Mouse (Mus musculus): ENCODE measurements at regions not wholly inside any gene's neighbourhood (a gene's known extent, or its start where the extent isn't known, plus 50 kb on each side); places are given as distances from the start of the nearest gene placed in this dataset.

GRCm38 (mm10) chr2:92825395-92825794 is 89.5 kb upstream of the Syt13 start (continued):
- no peak for TF ChIP-seq RAD21 (IDR thresholded peaks at IDR 0.05; ENCODE audit: low read depth, low read length)

GRCm38 (mm10) chr2:92830134-92830533 is 84.8 kb upstream of the Syt13 start:
- no peaks in the 10 kb centered on the region for H3K9me3 ChIP-seq (replicated peaks; ENCODE audit: insufficient read depth, low read length)
- H3K27me3 ChIP-seq (ENCODE audit: control insufficient read depth in 1 of 2, insufficient read depth in 2 of 2, low read length in 2 of 2) = peaks cover 6 to 12% of the 10 kb centered on the region in 2 experiments
- no peak for DNase-seq (ENCODE audit: low read depth, low spot score)
- H3K9ac ChIP-seq (ENCODE audit: control insufficient read depth, low read depth, low read length, poor library complexity, severe bottlenecking) = no peak overlapping the region
- H3K36me3 ChIP-seq (ENCODE audit: control insufficient read depth in 1 of 2, insufficient read depth in 2 of 2, low read length in 2 of 2) = no peaks in the 10 kb centered on the region
- no peak overlapping the region for H3K27ac ChIP-seq (ENCODE audit: control insufficient read depth, low read depth, low read length)
- TF ChIP-seq ZC3H11A (IDR thresholded peaks at IDR 0.05; ENCODE audit: low read depth, low read length) (no peak), CHD1 (IDR thresholded peaks at IDR 0.05; ENCODE audit: low read depth, low read length) (no peak), ETS1 (IDR thresholded peaks at IDR 0.05; ENCODE audit: low read depth, low read length) (no peak), CTCF (IDR thresholded peaks at IDR 0.05 in 2 of 3, conservative IDR thresholded peaks at IDR 0.05 in 1 of 3; ENCODE audit: control insufficient read depth in 1 of 3, insufficient read depth in 1 of 3, low read depth in 2 of 3, low read length in 3 of 3, poor library complexity in 1 of 3, severe bottlenecking in 1 of 3) (no peak), RCOR1 (IDR thresholded peaks at IDR 0.05; ENCODE audit: low read depth, low read length) (no peak), USF2 (IDR thresholded peaks at IDR 0.05; ENCODE audit: borderline replicate concordance in 1 of 2, insufficient read depth in 1 of 2, low read depth in 1 of 2, low read length in 2 of 2) (no peak)
- H3K4me1 ChIP-seq (ENCODE audit: control insufficient read depth in 1 of 2, insufficient read depth in 2 of 2, low read length in 2 of 2) = no peaks in the 10 kb centered on the region
- no peaks in the 10 kb centered on the region for H3K79me2 ChIP-seq (ENCODE audit: control insufficient read depth, insufficient read depth, low read length, poor library complexity)
- H3K4me3 ChIP-seq (ENCODE audit: control insufficient read depth in 1 of 2, insufficient read depth in 1 of 2, low read depth in 2 of 2, low read length in 2 of 2) = no peak overlapping the region

- H3K9me3 ChIP-seq (replicated peaks; ENCODE audit: insufficient read depth, low read length) = no peaks in the 10 kb centered on the region
- TF ChIP-seq NRF1 (IDR thresholded peaks at IDR 0.05; ENCODE audit: insufficient read depth, low read depth, low read length, poor library complexity, severe bottlenecking) = no peak
- TF ChIP-seq RAD21 (IDR thresholded peaks at IDR 0.05; ENCODE audit: low read depth, low read length) = no peak
- no peak for TF ChIP-seq SIN3A (IDR thresholded peaks at IDR 0.05; ENCODE audit: low read length)
- no peak for TF ChIP-seq SMC3 (IDR thresholded peaks at IDR 0.05; ENCODE audit: low read depth, low read length)
- no peak overlapping the region for H3K27ac ChIP-seq (ENCODE audit: control insufficient read depth, low read depth, low read length)
- no peaks in the 10 kb centered on the region for H3K36me3 ChIP-seq (ENCODE audit: control insufficient read depth in 1 of 2, insufficient read depth in 2 of 2, low read length in 2 of 2)
- peaks cover 6 to 11% of the 10 kb centered on the region in 2 experiments for H3K27me3 ChIP-seq (ENCODE audit: control insufficient read depth in 1 of 2, insufficient read depth in 2 of 2, low read length in 2 of 2)
- H3K79me2 ChIP-seq (ENCODE audit: control insufficient read depth, insufficient read depth, low read length, poor library complexity) = no peaks in the 10 kb centered on the region
- DNase-seq (ENCODE audit: low read depth, low spot score) = no peak
- no peak overlapping the region for H3K9ac ChIP-seq (ENCODE audit: control insufficient read depth, low read depth, low read length, poor library complexity, severe bottlenecking)
- H3K4me3 ChIP-seq (ENCODE audit: control insufficient read depth in 1 of 2, insufficient read depth in 1 of 2, low read depth in 2 of 2, low read length in 2 of 2) = no peak overlapping the region
- H3K4me1 ChIP-seq (ENCODE audit: control insufficient read depth in 1 of 2, insufficient read depth in 2 of 2, low read length in 2 of 2) = no peaks in the 10 kb centered on the region
These were observed 83.1 kb upstream of the Syt13 start for GRCm38 (mm10) chr2:92831784-92832183.

- no peaks in the 10 kb centered on the region for H3K4me1 ChIP-seq (ENCODE audit: control insufficient read depth in 1 of 2, insufficient read depth in 2 of 2, low read length in 2 of 2)
- no peak overlapping the region for H3K27ac ChIP-seq (ENCODE audit: control insufficient read depth, low read depth, low read length)
- H3K36me3 ChIP-seq (ENCODE audit: control insufficient read depth in 1 of 2, insufficient read depth in 2 of 2, low read length in 2 of 2) = no peaks in the 10 kb centered on the region
- H3K9me3 ChIP-seq (replicated peaks; ENCODE audit: insufficient read depth, low read length) = no peaks in the 10 kb centered on the region
- H3K9ac ChIP-seq (ENCODE audit: control insufficient read depth, low read depth, low read length, poor library complexity, severe bottlenecking) = no peak overlapping the region
- peaks cover 6 to 8% of the 10 kb centered on the region in 2 experiments; a peak in 3 of 4 replicates for H3K27me3 ChIP-seq (ENCODE audit: control insufficient read depth in 1 of 2, insufficient read depth in 2 of 2, low read length in 2 of 2)
- TF ChIP-seq NRF1 (IDR thresholded peaks at IDR 0.05; ENCODE audit: insufficient read depth, low read depth, low read length, poor library complexity, severe bottlenecking) = no peak
- no peak for TF ChIP-seq CHD2 (IDR thresholded peaks at IDR 0.05; ENCODE audit: low read length)
- no peak for TF ChIP-seq MAFK (IDR thresholded peaks at IDR 0.05; ENCODE audit: borderline replicate concordance, low read depth, low read length)
- TF ChIP-seq MAZ (IDR thresholded peaks at IDR 0.05; ENCODE audit: low read depth, low read length) = no peak
- no peak for TF ChIP-seq TAL1 (IDR thresholded peaks at IDR 0.05; ENCODE audit: low read length)
- no peak for TF ChIP-seq USF1 (IDR thresholded peaks at IDR 0.05; ENCODE audit: low read depth, low read length)
- TF ChIP-seq ZNF384 (IDR thresholded peaks at IDR 0.05; ENCODE audit: low read depth, low read length) = no peak
- no peak for TF ChIP-seq BHLHE40 (IDR thresholded peaks at IDR 0.05; ENCODE audit: borderline replicate concordance, low read depth, low read length)
- no peak for TF ChIP-seq POLR2A (IDR thresholded peaks at IDR 0.05; ENCODE audit: control insufficient read depth in 1 of 2, insufficient read depth in 1 of 2, low read depth in 1 of 2, low read length in 2 of 2, poor library complexity in 1 of 2)
- no peak for TF ChIP-seq EP300 (IDR thresholded peaks at IDR 0.05; ENCODE audit: low read depth in 1 of 2, low read length in 2 of 2)
- no peaks in the 10 kb centered on the region for H3K79me2 ChIP-seq (ENCODE audit: control insufficient read depth, insufficient read depth, low read length, poor library complexity)
- no peak overlapping the region for H3K4me3 ChIP-seq (ENCODE audit: control insufficient read depth in 1 of 2, insufficient read depth in 1 of 2, low read depth in 2 of 2, low read length in 2 of 2)
- DNase-seq (ENCODE audit: low read depth, low spot score) = no peak
These were observed 78.7 kb upstream of the Syt13 start for GRCm38 (mm10) chr2:92836203-92836602.
